Mouse (Mus musculus): ENCODE measurements at regions not wholly inside any gene's neighbourhood (a gene's known extent, or its start where the extent isn't known, plus 50 kb on each side); places are given as distances from the start of the nearest gene placed in this dataset.

DNA sequence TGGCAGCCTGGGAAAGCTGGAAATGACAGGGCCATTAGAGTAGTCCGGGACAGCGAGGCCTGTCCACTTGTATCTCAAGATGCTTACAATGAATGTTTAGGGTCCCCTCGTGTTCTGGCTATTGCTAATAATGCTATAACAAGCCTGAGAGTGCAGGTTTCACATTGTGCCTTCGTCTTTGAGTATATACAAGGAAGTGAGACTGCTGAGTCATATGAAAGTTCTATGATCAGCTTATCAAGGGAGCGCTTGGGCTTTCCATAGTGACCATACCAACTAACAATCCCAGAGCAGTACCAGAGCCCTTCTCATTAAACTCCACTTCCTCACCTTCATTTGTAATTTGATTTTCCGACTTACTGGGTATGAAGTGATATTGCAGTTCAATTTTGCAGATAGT, 86.2 kb upstream of the Kitl start:
- H3K9me3 ChIP-seq (ENCODE audit: control insufficient read depth, low read length): no peaks in the 10 kb centered on the region
- no peaks in the 10 kb centered on the region for H3K36me3 ChIP-seq (ENCODE audit: control insufficient read depth, insufficient read depth, low read length)
- no peak overlapping the region for H3K4me3 ChIP-seq (ENCODE audit: low read depth, low read length)
- H3K4me2 ChIP-seq: no peak overlapping the region
- H3K27ac ChIP-seq (ENCODE audit: low read depth, low read length): no peak overlapping the region
- H3K4me1 ChIP-seq (replicated peaks; ENCODE audit: control insufficient read depth, insufficient read depth, low read length): no peaks in the 10 kb centered on the region
- no peaks in the 10 kb centered on the region for H3K27me3 ChIP-seq (replicated peaks; ENCODE audit: control insufficient read depth, insufficient read depth, low read length)
- ATAC-seq (replicated peaks; ENCODE audit: low FRiP score): no peak
- H3K9ac ChIP-seq (ENCODE audit: low read depth, low read length): no peak overlapping the region
- WGBS: 83% methylated on average over 6 of the region's 6 CpGs
- no peak for DNase-seq (ENCODE audit: low spot score)

DNA sequence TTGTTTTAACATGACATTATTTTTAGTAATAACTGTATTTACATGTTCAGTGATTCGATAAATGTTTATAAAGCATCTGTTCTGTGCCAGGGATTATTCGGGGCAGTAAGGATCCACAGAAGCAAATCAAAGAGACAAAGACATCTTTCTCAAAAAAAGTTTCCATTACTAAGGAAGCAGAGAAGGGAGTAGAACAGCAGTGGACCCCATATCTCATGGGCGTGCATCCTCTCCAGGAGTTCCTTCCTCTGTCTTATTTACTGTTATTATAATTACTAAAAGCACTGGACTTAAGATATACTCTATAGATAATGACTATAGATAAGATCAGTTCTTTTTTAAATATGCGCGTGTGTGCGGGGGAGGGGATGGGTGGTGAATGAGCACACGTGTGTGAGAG, 87.5 kb upstream of the Kitl start:
- Histone ChIP-seq H3K27me3 (replicated peaks; ENCODE audit: control insufficient read depth, insufficient read depth, low read length) (no peaks in the 10 kb centered on the region), H3K4me3 (ENCODE audit: low read depth, low read length) (no peak overlapping the region), H3K9me3 (ENCODE audit: control insufficient read depth, low read length) (no peaks in the 10 kb centered on the region), H3K27ac (ENCODE audit: low read depth, low read length) (no peak overlapping the region), H3K4me2 (no peak overlapping the region), H3K9ac (ENCODE audit: low read depth, low read length) (no peak overlapping the region), H3K36me3 (ENCODE audit: control insufficient read depth, insufficient read depth, low read length) (no peaks in the 10 kb centered on the region), H3K4me1 (replicated peaks; ENCODE audit: control insufficient read depth, insufficient read depth, low read length) (no peaks in the 10 kb centered on the region)
- ATAC-seq (replicated peaks; ENCODE audit: low FRiP score): no peak
- 90% methylated on average over 7 of the region's 7 CpGs for WGBS
- no peak for DNase-seq (ENCODE audit: low spot score)

- Histone ChIP-seq H3K9ac (ENCODE audit: low read depth, low read length) (no peak overlapping the region), H3K4me2 (no peak overlapping the region), H3K4me3 (ENCODE audit: low read depth, low read length) (no peak overlapping the region), H3K27ac (ENCODE audit: low read depth, low read length) (no peak overlapping the region), H3K27me3 (replicated peaks; ENCODE audit: control insufficient read depth, insufficient read depth, low read length) (no peaks in the 10 kb centered on the region), H3K4me1 (replicated peaks; ENCODE audit: control insufficient read depth, insufficient read depth, low read length) (no peaks in the 10 kb centered on the region), H3K36me3 (ENCODE audit: control insufficient read depth, insufficient read depth, low read length) (no peaks in the 10 kb centered on the region), H3K9me3 (ENCODE audit: control insufficient read depth, low read length) (no peaks in the 10 kb centered on the region)
- no peak for ATAC-seq (replicated peaks; ENCODE audit: low FRiP score)
- 46% methylated on average over 8 of the region's 8 CpGs for WGBS
- DNase-seq (ENCODE audit: low spot score): no peak
These were observed 89.0 kb upstream of the Kitl start for GRCm38 (mm10) chr10:99926327-99926954.

DNA sequence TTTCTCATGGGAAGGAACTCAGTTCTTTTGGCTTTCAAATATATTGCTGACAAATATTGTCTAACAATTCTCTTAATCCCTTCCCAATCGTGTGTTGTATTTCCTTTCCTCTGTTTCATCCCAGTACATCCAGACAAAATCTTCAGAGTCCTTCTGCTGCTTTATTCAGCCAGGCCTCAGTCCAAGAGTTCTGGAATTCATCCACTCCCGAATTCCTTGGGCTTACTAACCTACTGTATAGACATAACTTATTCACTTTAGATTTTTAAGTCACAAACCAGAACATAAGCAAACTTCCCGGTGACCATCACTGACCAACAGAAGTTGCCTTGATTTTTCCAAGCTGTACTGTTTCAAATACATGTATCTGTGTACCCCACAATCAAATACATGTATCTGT, 90.9 kb upstream of the Kitl start:
- Histone ChIP-seq H3K4me1 (replicated peaks; ENCODE audit: control insufficient read depth, insufficient read depth, low read length) (no peaks in the 10 kb centered on the region), H3K27ac (ENCODE audit: low read depth, low read length) (no peak overlapping the region), H3K27me3 (replicated peaks; ENCODE audit: control insufficient read depth, insufficient read depth, low read length) (no peaks in the 10 kb centered on the region), H3K36me3 (ENCODE audit: control insufficient read depth, insufficient read depth, low read length) (no peaks in the 10 kb centered on the region), H3K4me3 (ENCODE audit: low read depth, low read length) (no peak overlapping the region), H3K4me2 (no peak overlapping the region), H3K9me3 (ENCODE audit: control insufficient read depth, low read length) (no peaks in the 10 kb centered on the region), H3K9ac (ENCODE audit: low read depth, low read length) (no peak overlapping the region)
- ATAC-seq (replicated peaks; ENCODE audit: low FRiP score) (no peak), DNase-seq (ENCODE audit: low spot score) (no peak)
- WGBS: 79% methylated on average over 3 of the region's 3 CpGs

- Histone ChIP-seq H3K36me3 (ENCODE audit: control insufficient read depth, insufficient read depth, low read length) (no peaks in the 10 kb centered on the region), H3K4me2 (no peak overlapping the region), H3K27me3 (replicated peaks; ENCODE audit: control insufficient read depth, insufficient read depth, low read length) (no peaks in the 10 kb centered on the region), H3K4me3 (ENCODE audit: low read depth, low read length) (no peak overlapping the region), H3K4me1 (replicated peaks; ENCODE audit: control insufficient read depth, insufficient read depth, low read length) (no peaks in the 10 kb centered on the region), H3K9me3 (ENCODE audit: control insufficient read depth, low read length) (no peaks in the 10 kb centered on the region), H3K9ac (ENCODE audit: low read depth, low read length) (no peak overlapping the region), H3K27ac (ENCODE audit: low read depth, low read length) (no peak overlapping the region)
- DNase-seq (ENCODE audit: low spot score): no peak
- ATAC-seq (replicated peaks; ENCODE audit: low FRiP score): no peak
- 82% methylated on average over 2 of the region's 2 CpGs for WGBS
These were observed 95.5 kb upstream of the Kitl start for GRCm38 (mm10) chr10:99919925-99920324.

DNA sequence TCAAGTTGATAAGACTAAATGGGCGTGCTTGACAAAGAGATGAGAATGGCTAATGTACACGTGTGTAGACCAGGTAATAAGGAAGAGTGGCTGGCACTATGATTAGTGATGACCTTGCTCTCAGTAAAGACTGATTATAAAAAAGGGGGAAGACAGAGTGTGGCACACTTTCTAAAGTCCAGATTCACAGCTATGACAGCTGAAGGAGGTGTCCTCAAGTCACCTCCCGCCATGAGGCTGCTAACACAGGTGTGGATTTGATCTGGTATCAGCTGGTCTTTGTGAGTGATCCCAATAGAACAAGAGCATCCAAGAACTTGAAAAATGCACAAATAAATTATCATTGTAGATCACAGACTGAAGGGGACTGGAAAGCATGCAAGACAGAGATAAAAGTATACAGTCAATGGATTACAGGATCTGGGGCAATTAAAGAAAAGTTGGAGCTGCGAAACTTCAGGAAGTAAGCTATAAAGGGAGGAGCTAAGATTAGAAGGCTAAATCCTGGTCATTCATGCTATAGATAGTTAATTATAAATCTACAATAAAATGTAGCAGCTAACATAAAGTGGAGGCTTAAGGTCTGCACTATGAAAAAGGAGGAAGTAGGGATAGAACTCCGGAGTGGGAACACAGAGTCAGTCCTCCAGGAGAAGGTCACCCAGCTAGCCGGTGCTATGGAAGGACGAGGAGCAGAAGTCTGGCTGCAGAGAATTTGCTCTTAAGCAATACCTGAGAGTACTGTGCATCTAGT, 96.7 kb upstream of the Kitl start:
- H3K36me3 ChIP-seq (ENCODE audit: control insufficient read depth, insufficient read depth, low read length): no peaks in the 10 kb centered on the region
- WGBS: 84% methylated on average over 7 of the region's 7 CpGs
- DNase-seq (ENCODE audit: low spot score): no peak

DNA sequence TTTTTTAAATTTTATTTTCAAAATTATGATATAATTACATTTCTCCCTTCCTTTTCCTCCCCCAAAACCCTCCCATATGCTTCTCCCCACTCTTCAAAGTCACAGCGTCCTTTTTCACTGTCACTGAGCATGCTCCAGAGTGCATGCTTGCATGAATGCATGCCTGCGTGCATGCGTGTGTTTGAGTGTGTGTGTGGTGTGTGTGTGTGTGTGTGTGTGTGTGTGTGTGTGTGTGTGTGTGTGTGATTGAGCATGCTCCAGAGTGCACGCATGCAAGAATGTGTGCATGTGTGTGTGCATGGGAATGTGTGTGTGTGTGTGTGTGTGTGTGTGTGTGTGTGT, 101.6 kb upstream of the Kitl start:
- no peaks in the 10 kb centered on the region for H3K9me3 ChIP-seq (ENCODE audit: control insufficient read depth, low read length)
- no peaks in the 10 kb centered on the region for H3K27me3 ChIP-seq (replicated peaks; ENCODE audit: control insufficient read depth, insufficient read depth, low read length)
- H3K4me3 ChIP-seq (ENCODE audit: low read depth, low read length): no peak overlapping the region
- no peak for ATAC-seq (replicated peaks; ENCODE audit: low FRiP score)
- H3K4me1 ChIP-seq (replicated peaks; ENCODE audit: control insufficient read depth, insufficient read depth, low read length): no peaks in the 10 kb centered on the region; the same call in 1 of the 2 replicates
- no peak for DNase-seq (ENCODE audit: low spot score)
- WGBS: 85% methylated on average over 4 of the region's 4 CpGs
- no peak overlapping the region for H3K9ac ChIP-seq (ENCODE audit: low read depth, low read length)
- H3K4me2 ChIP-seq: peak overlapping the region; percentile 46; the same call in 1 of the 2 replicates
- no peaks in the 10 kb centered on the region for H3K36me3 ChIP-seq (ENCODE audit: control insufficient read depth, insufficient read depth, low read length)
- no peak overlapping the region for H3K27ac ChIP-seq (ENCODE audit: low read depth, low read length)

More for the DNA sequence above, 96.7 kb upstream of the Kitl start:
- no peak overlapping the region for H3K27ac ChIP-seq (ENCODE audit: low read depth, low read length)
- no peaks in the 10 kb centered on the region for H3K9me3 ChIP-seq (ENCODE audit: control insufficient read depth, low read length)
- no peaks in the 10 kb centered on the region for H3K4me1 ChIP-seq (replicated peaks; ENCODE audit: control insufficient read depth, insufficient read depth, low read length)
- no peak overlapping the region for H3K9ac ChIP-seq (ENCODE audit: low read depth, low read length)
- ATAC-seq (replicated peaks; ENCODE audit: low FRiP score): no peak
- no peak overlapping the region for H3K4me3 ChIP-seq (ENCODE audit: low read depth, low read length)
- no peak overlapping the region for H3K4me2 ChIP-seq
- H3K27me3 ChIP-seq (replicated peaks; ENCODE audit: control insufficient read depth, insufficient read depth, low read length): no peaks in the 10 kb centered on the region

GRCm38 (mm10) chr10:99913001-99913845, 102.2 kb upstream of the Kitl start:
- no peaks in the 10 kb centered on the region for H3K9me3 ChIP-seq (ENCODE audit: control insufficient read depth, low read length)
- no peak for DNase-seq (ENCODE audit: low spot score)
- H3K4me1 ChIP-seq (replicated peaks; ENCODE audit: control insufficient read depth, insufficient read depth, low read length): no peaks in the 10 kb centered on the region; the same call in 1 of the 2 replicates
- H3K27ac ChIP-seq (ENCODE audit: low read depth, low read length): no peak overlapping the region
- peak overlapping the region; percentile 46 for H3K4me2 ChIP-seq
- H3K9ac ChIP-seq (ENCODE audit: low read depth, low read length): no peak overlapping the region
- no peaks in the 10 kb centered on the region for H3K27me3 ChIP-seq (replicated peaks; ENCODE audit: control insufficient read depth, insufficient read depth, low read length)
- WGBS: 41% methylated on average over 20 of the region's 20 CpGs
- no peaks in the 10 kb centered on the region for H3K36me3 ChIP-seq (ENCODE audit: control insufficient read depth, insufficient read depth, low read length)
- H3K4me3 ChIP-seq (ENCODE audit: low read depth, low read length): peak overlapping the region; percentile 22; the same call in 1 of the 2 replicates
- no peak for ATAC-seq (replicated peaks; ENCODE audit: low FRiP score)
